In the genomic region with DNA sequence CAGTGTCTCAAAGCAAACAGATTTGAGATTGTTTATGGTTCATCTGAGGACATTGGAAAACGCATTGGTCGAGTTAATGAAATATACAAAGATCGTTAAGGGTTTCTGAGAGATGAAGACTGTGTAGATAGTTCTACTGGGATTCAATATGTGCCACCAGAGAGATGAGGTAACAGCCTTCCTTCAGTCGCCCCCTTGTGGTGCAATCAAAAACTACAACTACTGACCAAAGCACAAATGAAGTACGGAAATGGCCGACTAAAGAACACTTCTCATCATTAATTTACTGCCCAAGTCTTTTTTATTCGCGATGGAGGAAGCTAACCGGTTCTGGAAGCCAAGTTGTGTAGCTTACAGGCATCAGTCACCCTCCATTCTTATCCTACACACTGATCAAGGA, we compare ENCODE assay signal across 9 mouse cellular contexts.
DNase-seq lines count a peak whose midpoint lies in the region; ATAC-seq and TF ChIP-seq lines count a peak whose summit lies in the region.
"Had no signal": no experiment of that assay in that cellular context is flagged by ENCODE, and none has a peak within 500 bp of the region (broad histone marks: within the 10 kb centered on the region; RNA-seq: fewer than 3 reads in every experiment).

No protein-coding gene starts in this region.

- H3K4me1 ChIP-seq in hindbrain, postnatal 0 days (ENCODE audit: insufficient read depth, low read length) = no peaks in the 10 kb centered on the region
- no peaks in the 10 kb centered on the region for H3K4me1 ChIP-seq in hindbrain, embryonic 12.5 days
- no peaks in the 10 kb centered on the region for H3K4me1 ChIP-seq in ES-E14 (ENCODE audit: control insufficient read depth in 2 of 2, insufficient read depth in 2 of 2, low read length in 2 of 2, poor library complexity in 1 of 2)
- H3K4me1 ChIP-seq: embryonic facial prominence, embryonic 12.5 days had no signal

- H3K4me3 ChIP-seq in hindbrain, postnatal 0 days (ENCODE audit: low read length) = no peak overlapping the region
- no peak overlapping the region for H3K4me3 ChIP-seq in hindbrain, embryonic 12.5 days
- H3K4me3 ChIP-seq in ES-E14 (ENCODE audit: insufficient read depth in 1 of 2, low read depth in 1 of 2, low read length in 2 of 2, poor library complexity in 1 of 2, severe bottlenecking in 1 of 2) = no peak overlapping the region
- H3K4me3 ChIP-seq in gastrocnemius, adult 2 months = no peak overlapping the region
- H3K4me3 ChIP-seq: embryonic facial prominence, embryonic 12.5 days had no signal

- 57% methylated on average over 9 of the region's 9 CpGs for WGBS in hindbrain, postnatal 0 days
- WGBS in hindbrain, embryonic 12.5 days = 58% methylated on average over 9 of the region's 9 CpGs

- no peaks in the 10 kb centered on the region for H3K27me3 ChIP-seq in hindbrain, postnatal 0 days (ENCODE audit: insufficient read depth, low read length)
- H3K27me3 ChIP-seq in hindbrain, embryonic 12.5 days = no peaks in the 10 kb centered on the region
- H3K27me3 ChIP-seq: embryonic facial prominence, embryonic 12.5 days had no signal

- intact Hi-C loops in gastrocnemius, adult 2 months (cut with DNase I) = loop anchor here (5.0 kb wide), 1 partner anchor 1024 kb away; no protein-coding TSS in a partner anchor

- H3K27ac ChIP-seq in hindbrain, postnatal 0 days = no peak overlapping the region
- no peak overlapping the region for H3K27ac ChIP-seq in hindbrain, embryonic 12.5 days
- H3K27ac ChIP-seq in ES-E14 (ENCODE audit: insufficient read depth, low read depth, low read length, poor library complexity, severe bottlenecking) = no peak overlapping the region
- no peak overlapping the region for H3K27ac ChIP-seq in gastrocnemius, adult 2 months
- H3K27ac ChIP-seq: embryonic facial prominence, embryonic 12.5 days had no signal

- H3K9ac ChIP-seq in hindbrain, postnatal 0 days (replicated peaks; ENCODE audit: low read length) = no peak overlapping the region
- no peak overlapping the region for H3K9ac ChIP-seq in hindbrain, embryonic 12.5 days
- H3K9ac ChIP-seq in ES-E14 (ENCODE audit: insufficient read depth, low read depth, low read length, poor library complexity, severe bottlenecking) = no peak overlapping the region
- H3K9ac ChIP-seq: embryonic facial prominence, embryonic 12.5 days had no signal

- no peaks in the 10 kb centered on the region for H3K9me3 ChIP-seq in hindbrain, postnatal 0 days (ENCODE audit: low read length)
- no peaks in the 10 kb centered on the region for H3K9me3 ChIP-seq in hindbrain, embryonic 12.5 days (replicated peaks)
- no peaks in the 10 kb centered on the region for H3K9me3 ChIP-seq in ES-E14 (ENCODE audit: control insufficient read depth, insufficient read depth, low read depth, low read length)
- H3K9me3 ChIP-seq: embryonic facial prominence, embryonic 12.5 days had no signal

- in situ Hi-C loops in ES-E14 (cut with MboI; ENCODE audit: low sequenced_read_pairs in 2 of 2, unreplicated experiment in 2 of 2) = no loop called here

- peak; percentile 75 for TF ChIP-seq CTCF in hindbrain, postnatal 0 days (IDR thresholded peaks at IDR 0.05; ENCODE audit: low read depth)
- TF ChIP-seq CTCF in gastrocnemius, adult 2 months (IDR thresholded peaks at IDR 0.05) = peak; percentile 73

- no peaks in the 10 kb centered on the region for H3K36me3 ChIP-seq in hindbrain, postnatal 0 days (ENCODE audit: insufficient read depth, low read length)
- H3K36me3 ChIP-seq in hindbrain, embryonic 12.5 days = no peaks in the 10 kb centered on the region
- no peaks in the 10 kb centered on the region for H3K36me3 ChIP-seq in ES-E14 (ENCODE audit: control insufficient read depth, insufficient read depth, low read length, poor library complexity, severe bottlenecking)
- H3K36me3 ChIP-seq: embryonic facial prominence, embryonic 12.5 days had no signal

- H3K4me2 ChIP-seq in hindbrain, postnatal 0 days (ENCODE audit: low read depth, low read length) = no peak overlapping the region
- H3K4me2 ChIP-seq in hindbrain, embryonic 12.5 days (replicated peaks) = no peak overlapping the region
- H3K4me2 ChIP-seq: embryonic facial prominence, embryonic 12.5 days had no signal

- DNase-seq in hindbrain, postnatal 0 days (ENCODE audit: low spot score) = peak; percentile 62
- peak; percentile 51 for DNase-seq in ES-E14 (ENCODE audit: low read depth, low spot score)
- DNase-seq in c-Kit-positive CD71-positive TER-119-positive erythroid progenitor cells, embryonic 14.5 days (ENCODE audit: low spot score) = peak; percentile 8
- peak; percentile 24 for DNase-seq in gastrocnemius, adult 2 months
- DNase-seq in layer of hippocampus, postnatal 14 days (ENCODE audit: low spot score in 2 of 2) = peak; percentile 58 to 60
- peak; percentile 70 for DNase-seq in ovary, postnatal 14 days (ENCODE audit: low spot score)

- ATAC-seq in hindbrain, postnatal 0 days = no peak
- no peak for ATAC-seq in hindbrain, embryonic 12.5 days (ENCODE audit: low FRiP score)
- ATAC-seq in activated CD4-positive, CD25-positive, alpha-beta regulatory T cell, adult 4 months = no peak

TF ChIP-seq in ES-E14, 5 proteins besides CTCF, POLR2A, EP300 and RAD21:
- 0 out of 2 replicates have a peak, but pooled peaks have one; percentile 11 for TF ChIP-seq ZC3H11A (IDR thresholded peaks at IDR 0.05; ENCODE audit: borderline replicate concordance, low read depth, low read length)
- TF ChIP-seq CHD2 (IDR thresholded peaks at IDR 0.05; ENCODE audit: low read depth, low read length) = no peak

Comparison
In these comparisons a context has a peak if more than half of its experiments do, and no peak if none do; other contexts are left out.
1. DNase-seq: peak in every context shown above with its lines; median percentile 70 in ovary, postnatal 14 days; 62 in hindbrain, postnatal 0 days; 59 in layer of hippocampus, postnatal 14 days; 51 in ES-E14; 24 in gastrocnemius, adult 2 months; 8 in c-Kit-positive CD71-positive TER-119-positive erythroid progenitor cells, embryonic 14.5 days.